Mouse (Mus musculus): ENCODE results near the gene Irf2bp1.

DNA sequence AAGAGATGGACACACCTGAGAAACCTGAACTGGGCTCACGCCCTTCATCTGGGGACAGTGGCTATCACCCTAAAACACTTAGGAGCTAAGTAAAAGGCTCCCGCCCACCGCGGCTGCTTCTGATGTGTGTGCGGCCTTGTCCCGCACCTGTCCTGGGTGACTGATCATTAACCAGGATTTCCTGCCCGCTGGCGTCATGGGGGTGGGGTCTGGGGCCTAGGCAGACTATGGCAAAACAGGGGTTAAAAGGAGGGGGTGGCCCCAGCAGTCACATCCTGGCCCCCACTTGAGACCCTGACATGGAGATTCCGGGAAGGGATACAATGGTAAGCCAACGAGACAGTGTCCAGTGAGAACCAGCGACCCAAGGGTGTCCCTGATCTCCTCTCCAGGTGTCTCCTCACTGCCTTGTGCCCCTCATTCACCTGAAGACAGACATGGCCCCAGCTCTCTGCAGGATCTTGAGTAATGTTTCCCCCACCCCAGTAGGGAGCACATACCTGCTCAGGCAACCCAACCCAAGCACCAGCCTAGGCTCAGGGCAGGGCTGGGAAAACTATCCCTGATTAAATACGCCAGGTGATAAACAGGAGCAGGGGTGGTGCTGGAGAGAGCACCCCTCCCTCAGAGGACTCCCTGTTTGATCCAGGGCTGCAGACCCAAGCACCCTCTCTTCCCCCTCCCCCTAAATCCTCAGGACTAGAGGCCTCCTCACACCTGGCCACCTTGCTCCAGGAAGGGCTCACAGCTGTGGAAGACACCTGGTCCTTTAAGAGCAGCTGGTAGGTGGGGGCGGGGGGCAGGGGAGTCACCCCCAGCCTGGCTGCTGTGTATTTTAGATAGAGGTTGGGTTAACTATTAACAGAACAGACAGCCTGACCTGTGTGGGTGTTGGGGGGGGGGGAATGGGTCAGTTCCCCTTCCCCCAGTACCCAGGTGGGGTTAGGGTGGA lies 3.5 kb downstream of the Irf2bp1 start:
- TF ChIP-seq CTCF (IDR thresholded peaks at IDR 0.05; ENCODE audit: extremely low read depth, insufficient read depth, low read length) (no peak), POLR2A (IDR thresholded peaks at IDR 0.05; ENCODE audit: extremely low read depth, insufficient read depth, low read length) (no peak)
